Mouse (Mus musculus) intestine, embryonic 14.5 days (tissue): ENCODE results near the gene Ccdc102a. TPM values are rescaled to one million over a fixed set of nuclear protein-coding genes. Genes with fewer than 3 reads are reported as not detected.
A peak's percentile ranks its signal among the peaks of the same experiment; 100 is the strongest.

Experiments
- ATAC-seq: fragments of 200-750 bp; cut with Nextera tagmentation; replicated peaks from 2 replicates; pipeline ENCODE4 v1.8.0; 2017; ENCODE audit warnings: low read depth, moderate number of reproducible peaks, moderate TSS enrichment, moderate library complexity; ENCODE audit not compliant: low FRiP score, low TSS enrichment
- DNase-seq: peaks from one replicate; pipeline ENCODE4 v3.0.0-alpha.2; 2018; ENCODE audit warnings: low spot score
- H3K27ac ChIP-seq: fragments of 300-500 bp; sonication (generic); 2 replicates; pipeline ENCODE4 v1.5.1; 2014; ENCODE audit warnings: low read depth, mild to moderate bottlenecking, control low read depth
- H3K27me3 ChIP-seq: fragments of 300-500 bp; sonication (generic); replicated peaks from 2 replicates; pipeline ENCODE4 v1.6.1; 2014; ENCODE audit warnings: low read length, control low read depth; ENCODE audit not compliant: control insufficient read depth, insufficient read depth
- H3K36me3 ChIP-seq: fragments of 300-500 bp; sonication (generic); 2 replicates; pipeline ENCODE4 v1.6.1; 2014; ENCODE audit warnings: low read length, control low read depth; ENCODE audit not compliant: control insufficient read depth, insufficient read depth
- H3K4me1 ChIP-seq: fragments of 300-500 bp; sonication (generic); replicated peaks from 2 replicates; pipeline ENCODE4 v1.6.1; 2014; ENCODE audit warnings: low read length, control low read depth, mixed read lengths; ENCODE audit not compliant: control insufficient read depth, insufficient read depth
- H3K4me2 ChIP-seq: fragments of 300-500 bp; sonication (generic); 2 replicates; pipeline ENCODE4 v1.6.1; 2014; ENCODE audit warnings: low read length
- H3K4me3 ChIP-seq: fragments of 300-500 bp; sonication (generic); 2 replicates; pipeline ENCODE4 v1.5.1; 2014; ENCODE audit warnings: low read depth, low read length, control low read depth, mixed read lengths
- H3K9ac ChIP-seq: fragments of 300-500 bp; sonication (generic); 2 replicates; pipeline ENCODE4 v1.6.1; 2014; ENCODE audit warnings: mild to moderate bottlenecking, low read length
- H3K9me3 ChIP-seq: fragments of 300-500 bp; sonication (generic); 2 replicates; pipeline ENCODE4 v1.6.1; 2016; ENCODE audit warnings: low read length, control low read depth; ENCODE audit not compliant: control insufficient read depth
- WGBS: fragments of 180-500 bp; shearing (Covaris S2); extraction: QIAGEN DNeasy Blood & Tissue Kit; methylation state at CpG from one replicate; pipeline ENCODE4 v1.1.7; 2014; 5-methylcytosine and 5-hydroxymethylcytosine counted together
- polyA plus RNA-seq: library from polyadenylated mRNA; unstranded; fragments of >200 nt; fragmentation: Nextera tagmentation; extraction: Ambion mirVana; gene quantifications from 2 replicates; pipeline ENCODE4 v1.2.1, GENCODE M21; 2014

The Ccdc102a gene
- polyA plus RNA-seq, 1 experiment from 2014 or later = 28.2 TPM

DNA sequence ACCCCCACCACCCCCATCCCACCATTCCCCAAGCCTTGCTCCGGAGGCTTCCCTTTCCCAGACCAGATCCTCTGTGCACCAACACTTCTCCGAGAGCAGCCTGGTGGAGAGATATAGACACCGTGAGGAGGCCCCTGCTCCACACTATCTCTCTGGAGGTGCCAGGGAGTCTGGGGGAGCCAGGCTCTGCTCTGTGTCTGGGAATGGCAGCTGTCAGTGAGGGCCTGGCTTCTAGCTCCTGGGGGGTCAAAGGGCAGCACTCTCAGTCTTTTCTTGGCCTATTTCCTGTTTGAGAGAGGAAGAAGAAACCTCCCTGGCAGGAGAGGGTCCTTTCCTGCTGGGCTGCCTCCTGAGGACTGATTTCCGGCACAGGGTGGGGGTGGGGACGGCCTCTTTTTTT lies 16.9 kb downstream of the Ccdc102a start:
- Histone ChIP-seq H3K9ac (no peak overlapping the region), H3K27ac (peak overlapping the region; percentile 16), H3K36me3 (peaks cover 28% of the 10 kb centered on the region), H3K4me2 (no peak overlapping the region), H3K4me1 (peaks cover 47% of the 10 kb centered on the region), H3K4me3 (no peak overlapping the region), H3K9me3 (no peaks in the 10 kb centered on the region), H3K27me3 (no peaks in the 10 kb centered on the region)
- 20% methylated on average over 5 of the region's 5 CpGs for WGBS
- ATAC-seq (0 out of 2 replicates have a peak, but pooled peaks have one; percentile 11), DNase-seq (no peak)

DNA sequence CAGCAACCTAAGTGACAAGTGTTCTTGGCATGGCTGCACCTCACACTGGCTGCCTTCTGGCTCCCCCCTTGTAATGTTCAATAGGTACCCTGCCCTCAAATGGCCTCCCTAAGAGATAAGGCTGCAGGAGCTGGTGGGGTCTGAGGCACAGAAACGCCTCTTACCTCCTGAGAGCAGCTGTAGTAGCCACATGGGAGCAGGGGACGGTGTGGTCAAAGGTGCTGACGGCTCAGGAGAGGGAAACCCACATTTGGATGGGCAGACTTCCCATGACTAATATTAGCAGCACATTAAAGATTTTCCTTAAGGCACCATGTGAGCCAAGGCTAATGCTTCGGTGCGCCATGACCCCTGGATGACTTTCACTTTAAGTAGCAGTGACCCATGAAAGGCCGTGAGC lies 17.3 kb downstream of the Ccdc102a start:
- WGBS = 20% methylated on average over 6 of the region's 6 CpGs
- H3K36me3 ChIP-seq = peaks cover 23% of the 10 kb centered on the region
- peak overlapping the region; percentile 16 for H3K27ac ChIP-seq
- H3K4me3 ChIP-seq = no peak overlapping the region
- no peak overlapping the region for H3K4me2 ChIP-seq
- H3K4me1 ChIP-seq = peaks cover 45% of the 10 kb centered on the region
- ATAC-seq = no peak
- H3K9me3 ChIP-seq = no peaks in the 10 kb centered on the region
- no peaks in the 10 kb centered on the region for H3K27me3 ChIP-seq
- no peak for DNase-seq
- H3K9ac ChIP-seq = no peak overlapping the region

DNA sequence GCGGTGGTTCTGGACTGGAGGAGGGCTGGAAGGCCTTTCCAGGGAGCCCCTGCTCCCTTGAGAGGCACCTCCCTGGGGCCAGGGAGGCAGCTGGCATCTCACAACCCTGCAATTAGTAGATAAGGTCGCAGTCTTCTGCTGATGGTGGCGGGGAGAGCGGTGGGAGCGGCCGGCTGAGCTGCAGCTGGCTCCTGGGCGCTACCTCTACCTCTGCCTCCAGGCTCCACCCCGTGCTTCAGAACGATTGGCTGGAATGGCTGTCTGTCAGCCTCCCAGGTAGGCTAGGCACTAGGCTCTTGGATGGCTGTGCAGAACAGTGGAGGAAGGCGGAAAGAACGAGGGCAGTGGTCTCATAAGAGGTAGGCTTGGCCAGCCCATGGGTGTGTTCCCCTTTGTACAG lies 18.6 kb downstream of the Ccdc102a start:
- Histone ChIP-seq H3K27me3 (no peaks in the 10 kb centered on the region), H3K4me3 (no peak overlapping the region; the same call in 1 of the 2 replicates), H3K27ac (no peak overlapping the region), H3K4me1 (peaks cover 32% of the 10 kb centered on the region), H3K4me2 (peak overlapping the region; percentile 40), H3K36me3 (peaks cover 18% of the 10 kb centered on the region), H3K9me3 (no peaks in the 10 kb centered on the region), H3K9ac (no peak overlapping the region)
- peak; percentile 76 for ATAC-seq
- 12% methylated on average over 11 of the region's 11 CpGs for WGBS
- peak; percentile 84 for DNase-seq

DNA sequence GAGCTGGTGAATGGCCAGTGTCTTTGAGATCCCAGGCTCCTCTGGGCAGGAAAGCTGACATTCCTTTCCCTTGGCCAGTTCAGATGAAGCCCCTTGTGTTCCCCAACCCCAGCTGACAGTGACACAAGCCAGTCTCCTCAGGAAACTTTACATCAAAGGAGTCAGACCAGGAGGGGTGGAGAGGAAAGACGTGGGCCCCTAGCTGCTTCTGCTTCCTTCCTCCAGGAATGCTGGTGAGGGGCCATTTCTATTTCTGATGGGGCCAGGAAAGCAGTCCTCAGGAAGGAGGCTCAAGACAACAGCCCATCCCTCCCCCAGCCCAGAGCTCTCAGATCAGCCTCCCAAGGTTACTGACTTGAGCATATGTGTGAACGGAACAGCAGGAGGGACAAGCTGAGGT lies 25.0 kb downstream of the Ccdc102a start:
- Histone ChIP-seq H3K9ac (no peak overlapping the region), H3K9me3 (no peaks in the 10 kb centered on the region), H3K4me3 (no peak overlapping the region), H3K27me3 (no peaks in the 10 kb centered on the region), H3K27ac (no peak overlapping the region), H3K4me2 (no peak overlapping the region), H3K36me3 (no peaks in the 10 kb centered on the region), H3K4me1 (no peaks in the 10 kb centered on the region; the same call in 1 of the 2 replicates)
- DNase-seq (no peak), ATAC-seq (peak; percentile 43; the same call in 1 of the 2 replicates)
- 18% methylated on average over 2 of the region's 2 CpGs for WGBS

DNA sequence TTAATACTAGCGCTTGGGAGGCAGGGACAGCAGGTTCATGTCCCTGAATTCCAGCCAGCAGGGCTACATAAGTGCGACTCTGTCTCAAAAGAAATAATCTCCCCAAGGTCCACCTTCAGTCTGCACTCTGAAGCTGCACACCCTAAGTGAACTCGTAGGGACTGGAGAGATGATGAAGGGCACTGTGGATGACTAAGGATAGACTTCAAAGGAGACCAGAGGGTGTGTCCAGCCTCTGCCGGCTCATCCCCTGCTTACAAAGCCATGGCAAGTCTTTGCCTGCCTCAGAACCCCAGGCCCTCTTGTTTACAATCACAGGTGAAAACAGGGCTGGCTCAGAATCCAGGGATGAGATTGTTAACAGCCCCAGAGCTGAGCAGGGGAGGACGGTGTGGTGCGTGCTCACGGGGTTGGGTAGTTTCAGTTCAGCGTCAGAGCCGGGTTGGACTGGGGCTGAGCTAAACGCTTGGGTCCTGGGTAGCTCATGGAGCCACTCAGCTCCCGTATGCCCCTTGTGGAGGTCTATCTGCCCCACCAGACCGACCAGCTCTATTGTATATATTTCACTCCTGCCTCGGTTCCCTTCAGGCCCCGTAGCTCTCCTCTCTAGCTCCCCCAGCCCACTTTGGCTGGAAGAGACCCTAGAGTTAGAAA lies 29.4 kb downstream of the Ccdc102a start:
- Histone ChIP-seq H3K9ac (no peak overlapping the region), H3K36me3 (no peaks in the 10 kb centered on the region), H3K9me3 (no peaks in the 10 kb centered on the region), H3K27ac (no peak overlapping the region), H3K4me3 (no peak overlapping the region), H3K4me1 (no peaks in the 10 kb centered on the region; the same call in 1 of the 2 replicates), H3K4me2 (no peak overlapping the region), H3K27me3 (no peaks in the 10 kb centered on the region)
- ATAC-seq (no peak), DNase-seq (no peak)
- WGBS = 25% methylated on average over 14 of the region's 14 CpGs

DNA sequence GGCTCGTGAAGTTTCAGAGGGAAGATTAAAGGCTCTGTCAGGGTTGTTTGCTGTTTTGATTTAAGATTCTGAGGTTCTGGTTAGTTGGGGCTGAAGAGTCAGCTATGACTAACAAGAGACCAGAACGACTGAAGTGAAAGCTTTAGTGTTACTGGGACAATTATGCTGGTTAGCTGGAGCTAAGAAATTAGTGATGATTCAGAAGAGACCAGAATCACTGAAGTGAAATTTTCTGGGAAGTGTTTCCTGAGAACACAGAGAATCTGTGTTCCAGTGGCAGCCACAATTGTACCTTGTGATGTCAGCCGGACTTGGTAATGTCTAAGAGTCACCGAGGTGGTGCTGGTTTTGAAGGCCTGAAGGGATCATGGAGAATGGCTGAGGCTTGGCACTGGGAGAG lies 37.2 kb downstream of the Ccdc102a start:
- H3K36me3 ChIP-seq = no peaks in the 10 kb centered on the region
- 61% methylated on average over 4 of the region's 4 CpGs for WGBS
- H3K4me2 ChIP-seq = no peak overlapping the region
- no peak overlapping the region for H3K4me3 ChIP-seq
- H3K27ac ChIP-seq = no peak overlapping the region
- ATAC-seq (no peak), DNase-seq (no peak)
- H3K9me3 ChIP-seq = no peaks in the 10 kb centered on the region
- peaks cover 6% of the 10 kb centered on the region; the same call in 1 of the 2 replicates for H3K4me1 ChIP-seq
- no peaks in the 10 kb centered on the region for H3K27me3 ChIP-seq
- no peak overlapping the region for H3K9ac ChIP-seq

DNA sequence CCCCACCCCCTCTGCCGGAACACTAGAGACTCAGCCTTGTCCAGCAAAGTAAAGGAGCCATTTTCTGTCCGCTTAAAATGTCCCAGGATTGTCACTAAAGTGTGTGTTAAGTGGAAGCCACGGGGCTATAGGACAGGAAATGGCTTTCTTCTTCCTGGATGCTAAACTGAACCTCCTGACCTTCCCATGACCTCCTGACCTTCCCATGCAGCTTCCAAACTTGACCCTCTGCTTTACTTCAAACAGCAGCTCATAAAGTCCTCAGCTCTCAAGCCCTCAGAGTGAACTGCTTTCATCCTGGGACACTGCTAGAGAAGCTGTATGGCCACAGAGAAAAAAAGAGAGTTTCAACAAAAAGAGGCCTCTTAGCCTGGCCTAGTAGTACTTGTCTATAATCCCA lies 41.1 kb downstream of the Ccdc102a start:
- DNase-seq = no peak
- H3K27me3 ChIP-seq = 0 out of 2 replicates have a peak, but pooled peaks cover 4% of the 10 kb centered on the region
- H3K4me3 ChIP-seq = no peak overlapping the region
- no peak overlapping the region for H3K27ac ChIP-seq
- H3K9me3 ChIP-seq = no peaks in the 10 kb centered on the region
- no peak overlapping the region for H3K9ac ChIP-seq
- H3K4me1 ChIP-seq = peaks cover 28% of the 10 kb centered on the region
- peak overlapping the region; percentile 91; the same call in 1 of the 2 replicates for H3K4me2 ChIP-seq
- H3K36me3 ChIP-seq = no peaks in the 10 kb centered on the region
- ATAC-seq = no peak
- WGBS = 33% methylated on average over 3 of the region's 3 CpGs

DNA sequence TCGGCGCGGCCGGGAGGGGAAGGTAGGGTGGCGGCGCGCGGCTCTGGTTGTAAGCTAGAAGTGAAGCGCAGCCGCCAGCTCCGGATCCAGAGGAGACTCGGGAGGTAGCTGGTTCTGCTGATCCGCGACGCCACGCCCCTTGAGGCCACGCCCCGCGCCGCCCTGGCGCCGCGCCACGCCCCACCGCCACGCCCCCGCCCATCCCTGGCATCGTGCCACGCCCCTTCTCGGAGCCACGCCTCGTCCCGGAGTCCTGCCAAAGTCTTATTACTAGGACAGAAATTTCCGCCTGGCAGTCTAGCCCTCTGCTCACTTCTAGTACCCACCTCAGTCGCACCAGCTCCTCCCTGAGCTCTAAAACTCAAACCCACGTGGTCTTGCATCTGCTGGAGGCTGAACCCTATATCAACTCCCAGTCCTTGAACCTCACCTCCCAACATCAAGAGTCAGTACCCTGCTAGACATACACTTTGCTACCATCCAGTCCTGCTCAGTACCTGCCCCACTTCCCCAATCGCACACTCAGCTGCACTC lies 41.6 kb downstream of the Ccdc102a start, which contains the start of gene Dok4:
Gene Dok4, minus strand, starts transcription at position 134 of the 534 bp plus-strand sequence.
- Histone ChIP-seq H3K4me1 (peaks cover 33% of the 10 kb centered on the region), H3K36me3 (no peaks in the 10 kb centered on the region), H3K9ac (peak within 1 kb of the TSS; percentile 56), H3K9me3 (no peaks in the 10 kb centered on the region), H3K4me2 (peak within 1 kb of the TSS; percentile 91), H3K27ac (peak within 1 kb of the TSS; percentile 38; the same call in 1 of the 2 replicates), H3K27me3 (0 out of 2 replicates have a peak, but pooled peaks cover 4% of the 10 kb centered on the region), H3K4me3 (peak within 1 kb of the TSS; percentile 61)
- under 1% methylated on average over 37 of the region's 37 CpGs for WGBS
- ATAC-seq (peak; percentile 63), DNase-seq (peak; percentile 98)

DNA sequence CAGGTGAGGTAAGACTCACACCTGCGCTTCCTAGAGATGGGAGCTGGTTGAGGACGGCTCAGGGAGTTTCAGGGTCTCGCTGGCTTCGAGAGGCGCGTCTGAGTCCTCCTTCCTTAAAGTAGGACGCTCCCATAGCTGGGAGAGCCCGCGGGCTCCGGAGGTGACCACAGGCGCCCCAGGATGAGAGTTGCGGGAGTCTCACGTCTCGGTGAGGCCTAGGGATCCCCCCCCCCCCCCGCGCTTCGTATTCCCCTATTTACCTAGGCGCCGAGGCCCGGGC lies 42.1 kb downstream of the Ccdc102a start:
- no peak for ATAC-seq
- H3K36me3 ChIP-seq = no peaks in the 10 kb centered on the region
- no peaks in the 10 kb centered on the region for H3K9me3 ChIP-seq
- H3K4me1 ChIP-seq = peaks cover 34% of the 10 kb centered on the region
- H3K27ac ChIP-seq = peak overlapping the region; percentile 38; the same call in 1 of the 2 replicates
- H3K27me3 ChIP-seq = 0 out of 2 replicates have a peak, but pooled peaks cover 4% of the 10 kb centered on the region
- 0% methylated on average over 10 of the region's 20 CpGs for WGBS
- no peak for DNase-seq
- H3K4me2 ChIP-seq = peak overlapping the region; percentile 91
- H3K4me3 ChIP-seq = peak overlapping the region; percentile 61
- peak overlapping the region; percentile 56 for H3K9ac ChIP-seq
